Mouse (Mus musculus): Measurements from ENCODE around the gene Cyp2t4. TPM values are rescaled to one million over a fixed set of nuclear protein-coding genes. Genes with fewer than 3 reads are reported as not detected.

The Cyp2t4 gene
- polyA plus RNA-seq, 1 experiment from 2014 or later, result 0.24 TPM

DNA sequence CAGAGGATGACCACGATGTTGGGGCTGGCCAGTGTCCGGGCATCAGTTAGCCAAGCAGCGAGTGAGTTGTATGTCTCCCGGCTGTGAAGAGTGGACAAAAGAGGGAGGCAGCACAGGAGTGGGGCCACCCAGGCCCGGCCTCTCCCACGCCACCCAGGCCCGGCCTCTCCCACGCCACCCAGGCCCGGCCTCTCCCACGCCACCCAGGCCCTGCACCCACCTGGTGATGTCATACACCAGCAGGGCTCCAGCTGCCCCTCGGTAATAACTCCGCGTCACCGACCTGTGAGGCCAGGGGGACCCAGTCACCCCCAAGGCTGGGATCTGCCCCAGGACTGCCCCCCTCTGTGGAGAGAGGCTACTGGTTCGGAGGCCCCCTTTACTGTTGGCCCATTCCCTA, 21.0 kb downstream of the Cyp2t4 start:
- H3K4me2 ChIP-seq, result no peak overlapping the region
- WGBS, result 91% methylated on average over 15 of the region's 15 CpGs
- no peaks in the 10 kb centered on the region for H3K27me3 ChIP-seq
- H3K36me3 ChIP-seq, result peaks cover 33% of the 10 kb centered on the region
- no peak overlapping the region for H3K4me3 ChIP-seq
- H3K27ac ChIP-seq, result no peak overlapping the region
- H3K4me1 ChIP-seq, result peaks cover 11% of the 10 kb centered on the region
- no peak overlapping the region for H3K9ac ChIP-seq
- no peaks in the 10 kb centered on the region for H3K9me3 ChIP-seq
- no peak for ATAC-seq (ENCODE audit: borderline replicate concordance, extremely low read depth, low FRiP score, low TSS enrichment)

GRCm38 (mm10) chr7:27174896-27175295, 21.4 kb downstream of the Cyp2t4 start:
- H3K36me3 ChIP-seq, result peaks cover 33% of the 10 kb centered on the region
- WGBS, result 88% methylated on average over 7 of the region's 7 CpGs
- no peak for ATAC-seq (ENCODE audit: borderline replicate concordance, extremely low read depth, low FRiP score, low TSS enrichment)
- H3K4me2 ChIP-seq, result no peak overlapping the region
- H3K9me3 ChIP-seq, result no peaks in the 10 kb centered on the region
- no peak overlapping the region for H3K27ac ChIP-seq
- no peak overlapping the region for H3K4me3 ChIP-seq
- H3K27me3 ChIP-seq, result no peaks in the 10 kb centered on the region
- no peak overlapping the region for H3K9ac ChIP-seq
- H3K4me1 ChIP-seq, result peaks cover 15% of the 10 kb centered on the region

DNA sequence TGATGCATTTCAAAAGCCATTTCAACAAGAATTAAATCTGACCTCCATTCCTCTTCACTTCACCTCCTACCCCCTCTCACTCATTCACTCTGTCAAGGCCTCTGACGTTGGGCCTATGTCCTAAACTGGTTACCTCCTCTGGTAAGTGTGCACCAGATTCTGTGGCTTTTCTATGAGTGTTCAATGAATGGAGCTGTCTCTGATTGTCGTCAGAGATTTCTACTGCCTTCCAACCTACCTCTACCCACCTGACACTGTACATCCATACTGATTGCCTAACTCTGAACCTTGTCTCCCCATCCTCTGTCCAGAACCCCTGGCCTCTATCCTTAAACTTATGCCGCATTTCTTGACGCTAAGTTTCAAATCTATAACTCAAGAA, 24.4 kb downstream of the Cyp2t4 start:
- H3K27me3 ChIP-seq, result no peaks in the 10 kb centered on the region
- H3K4me2 ChIP-seq, result peak overlapping the region; percentile 60
- no peaks in the 10 kb centered on the region for H3K9me3 ChIP-seq
- H3K27ac ChIP-seq, result peak overlapping the region; percentile 98
- H3K36me3 ChIP-seq, result peaks cover 16% of the 10 kb centered on the region
- ATAC-seq (ENCODE audit: borderline replicate concordance, extremely low read depth, low FRiP score, low TSS enrichment), result no peak
- H3K9ac ChIP-seq, result peak overlapping the region; percentile 57
- H3K4me3 ChIP-seq, result peak overlapping the region; percentile 82
- peaks cover 25% of the 10 kb centered on the region for H3K4me1 ChIP-seq
- WGBS, result 12% methylated on average over 4 of the region's 4 CpGs

DNA sequence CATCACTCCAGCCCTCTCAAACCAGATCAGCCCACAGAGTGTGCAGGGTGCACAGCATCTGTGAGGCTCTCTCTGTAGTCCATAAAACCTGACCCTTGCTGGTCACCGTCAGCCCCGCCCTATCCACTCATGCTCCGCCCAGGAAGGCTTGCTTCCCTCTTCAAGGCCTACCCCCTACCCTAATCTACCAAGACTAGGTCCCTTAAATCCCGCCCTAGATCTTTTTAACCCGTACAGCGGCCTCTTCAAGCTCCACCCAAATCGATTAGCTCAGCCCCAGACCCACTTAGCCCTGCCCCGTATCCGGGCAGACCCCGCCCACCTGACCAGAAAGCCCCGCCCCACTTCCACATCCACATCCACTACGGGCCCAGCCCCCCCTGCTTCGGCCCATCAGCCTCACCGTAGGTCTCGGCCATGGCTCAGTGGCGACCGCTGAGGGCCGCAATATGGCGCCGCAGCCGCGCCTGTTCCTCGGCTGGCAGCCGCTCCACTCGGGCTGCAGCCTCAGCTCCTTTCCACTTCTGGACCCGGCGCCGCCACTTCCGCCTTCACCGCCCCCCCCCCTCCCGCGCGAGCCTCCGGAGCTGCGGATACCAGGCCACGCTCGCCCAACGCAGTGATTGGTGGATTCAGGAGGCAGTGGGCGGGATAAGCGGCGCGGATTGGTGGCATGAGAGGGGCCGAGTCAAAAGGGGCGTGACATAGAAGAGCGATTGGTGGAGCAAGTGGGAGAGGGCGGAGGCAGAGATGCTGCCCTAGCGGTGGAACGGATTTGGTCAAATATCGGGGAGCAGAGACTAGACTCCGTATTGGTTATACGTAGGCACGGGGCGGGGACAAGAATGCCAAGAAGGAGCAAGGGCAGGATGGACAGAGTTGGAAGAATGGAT, 25.1 kb downstream of the Cyp2t4 start, which contains the start of gene Rab4b:
TSS of gene Rab4b (minus strand) at position 573 of the 893 bp plus-strand sequence.
- Histone ChIP-seq H3K4me3 (peak within 1 kb of the TSS; percentile 82), H3K9me3 (no peaks in the 10 kb centered on the region), H3K27ac (peak within 1 kb of the TSS; percentile 98), H3K27me3 (no peaks in the 10 kb centered on the region), H3K4me1 (peaks cover 25% of the 10 kb centered on the region), H3K36me3 (peaks cover 18% of the 10 kb centered on the region), H3K4me2 (peak within 1 kb of the TSS; percentile 60), H3K9ac (peak within 1 kb of the TSS; percentile 57)
- peak; percentile 98 for ATAC-seq (ENCODE audit: borderline replicate concordance, extremely low read depth, low FRiP score, low TSS enrichment)
- under 1% methylated on average over 47 of the region's 53 CpGs for WGBS

- Histone ChIP-seq H3K4me2 (peak overlapping the region; percentile 58), H3K9me3 (no peaks in the 10 kb centered on the region), H3K27ac (peak overlapping the region; percentile 98), H3K9ac (0 out of 2 replicates have a peak overlapping the region, but pooled peaks have one; percentile 12), H3K4me3 (peak overlapping the region; percentile 82), H3K4me1 (peaks cover 25% of the 10 kb centered on the region), H3K36me3 (peaks cover 18% of the 10 kb centered on the region), H3K27me3 (no peaks in the 10 kb centered on the region)
- WGBS, result 33% methylated on average over 16 of the region's 16 CpGs
- ATAC-seq (ENCODE audit: borderline replicate concordance, extremely low read depth, low FRiP score, low TSS enrichment), result no peak
These were observed 25.9 kb downstream of the Cyp2t4 start for GRCm38 (mm10) chr7:27179217-27179918.

DNA sequence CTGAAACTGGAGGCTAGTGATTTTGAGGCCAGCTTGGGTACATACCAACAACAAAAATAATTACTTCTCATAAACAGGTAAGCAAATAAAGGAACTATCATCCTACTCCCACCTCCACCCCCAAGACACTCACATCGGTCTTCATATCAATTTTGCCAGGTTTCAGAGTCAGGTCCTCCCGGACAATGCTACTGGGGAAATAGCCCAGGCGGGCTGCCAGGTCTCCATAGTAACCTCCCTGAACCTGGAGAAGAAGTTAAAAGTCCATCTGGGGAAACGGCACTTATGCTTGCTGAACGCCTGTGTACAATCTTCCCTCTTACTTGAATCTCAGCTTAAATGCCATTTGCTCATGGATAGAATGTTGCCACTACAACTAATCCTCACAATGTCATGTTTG, 26.5 kb downstream of the Cyp2t4 start:
- 0 out of 2 replicates have a peak overlapping the region, but pooled peaks have one; percentile 0 for H3K9ac ChIP-seq
- peak overlapping the region; percentile 98 for H3K27ac ChIP-seq
- H3K36me3 ChIP-seq, result peaks cover 18% of the 10 kb centered on the region
- peaks cover 25% of the 10 kb centered on the region for H3K4me1 ChIP-seq
- H3K4me3 ChIP-seq, result peak overlapping the region; percentile 82
- 43% methylated on average over 5 of the region's 5 CpGs for WGBS
- H3K27me3 ChIP-seq, result no peaks in the 10 kb centered on the region
- no peak for ATAC-seq (ENCODE audit: borderline replicate concordance, extremely low read depth, low FRiP score, low TSS enrichment)
- no peaks in the 10 kb centered on the region for H3K9me3 ChIP-seq
- H3K4me2 ChIP-seq, result peak overlapping the region; percentile 58

DNA sequence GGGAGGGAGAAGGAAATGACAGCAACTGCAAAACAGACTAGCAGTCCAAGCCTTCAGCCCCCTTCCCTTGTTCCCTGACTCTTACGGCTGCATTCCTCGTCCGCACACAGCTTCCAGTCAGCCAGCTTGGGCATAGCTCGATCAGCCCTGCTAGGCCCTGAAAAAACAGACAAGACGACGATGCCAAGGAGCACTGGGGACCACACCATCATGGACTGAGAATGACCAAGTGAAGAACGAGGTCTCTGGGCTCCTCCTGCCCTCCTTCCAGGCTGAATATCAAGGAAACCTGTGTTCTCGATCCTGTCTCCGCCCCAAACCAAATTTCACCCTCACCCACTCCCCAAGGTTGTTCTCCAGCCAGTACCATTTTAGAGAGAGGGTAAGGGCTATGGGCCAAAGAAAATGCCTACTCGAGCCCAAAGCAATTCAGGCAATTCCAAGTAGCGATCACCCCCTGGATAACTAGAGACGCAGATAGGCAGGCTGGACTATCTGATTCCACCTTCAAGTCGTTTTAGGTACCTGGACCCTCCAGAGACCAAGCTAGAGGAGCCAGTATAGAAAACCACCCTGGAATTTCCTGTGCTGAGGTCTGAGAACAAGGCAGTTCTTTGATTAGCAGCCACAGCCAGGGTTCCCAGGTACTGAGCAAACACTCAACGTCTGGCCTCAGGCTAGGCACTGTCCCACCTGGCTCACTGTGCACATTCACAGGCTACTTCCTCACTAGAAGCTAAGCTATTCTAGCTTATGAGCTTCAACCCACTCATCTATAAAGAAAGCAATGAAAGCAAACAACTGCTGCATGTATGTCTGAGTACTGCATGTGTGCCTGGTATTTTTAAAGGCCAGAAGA, 27.6 kb downstream of the Cyp2t4 start, which contains the start of the genes Gm21983 and Mia:
TSS of gene Gm21983 (minus strand) at position 250 of the 859 bp plus-strand sequence.
TSS of gene Mia (minus strand) at position 321 of the 859 bp plus-strand sequence.
- H3K27ac ChIP-seq, result peak within 1 kb of the TSS; percentile 98
- peak within 1 kb of the TSS; percentile 58 for H3K4me2 ChIP-seq
- peak within 1 kb of the TSS; percentile 82 for H3K4me3 ChIP-seq
- H3K27me3 ChIP-seq, result no peaks in the 10 kb centered on the region
- H3K9ac ChIP-seq, result peak within 1 kb of the TSS; percentile 35
- 0 out of 2 replicates have a peak, but pooled peaks have one; percentile 5 for ATAC-seq (ENCODE audit: borderline replicate concordance, extremely low read depth, low FRiP score, low TSS enrichment)
- peaks cover 26% of the 10 kb centered on the region for H3K36me3 ChIP-seq
- 47% methylated on average over 14 of the region's 14 CpGs for WGBS
- H3K4me1 ChIP-seq, result peaks cover 25% of the 10 kb centered on the region
- H3K9me3 ChIP-seq, result no peaks in the 10 kb centered on the region

GRCm38 (mm10) chr7:27182498-27182897, 29.0 kb downstream of the Cyp2t4 start:
- Histone ChIP-seq H3K36me3 (peaks cover 40% of the 10 kb centered on the region), H3K4me1 (peaks cover 24% of the 10 kb centered on the region), H3K9ac (no peak overlapping the region), H3K27ac (peak overlapping the region; percentile 98), H3K27me3 (no peaks in the 10 kb centered on the region), H3K4me3 (no peak overlapping the region), H3K9me3 (no peaks in the 10 kb centered on the region), H3K4me2 (no peak overlapping the region)
- ATAC-seq (ENCODE audit: borderline replicate concordance, extremely low read depth, low FRiP score, low TSS enrichment), result no peak
- 57% methylated on average over 1 of the region's 1 CpGs for WGBS

GRCm38 (mm10) chr7:27184964-27185363, 31.4 kb downstream of the Cyp2t4 start:
- Histone ChIP-seq H3K4me1 (peaks cover 10% of the 10 kb centered on the region; the same call in 1 of the 2 replicates), H3K4me2 (no peak overlapping the region), H3K9me3 (no peaks in the 10 kb centered on the region), H3K36me3 (peaks cover 65% of the 10 kb centered on the region), H3K27ac (no peak overlapping the region), H3K27me3 (no peaks in the 10 kb centered on the region), H3K9ac (no peak overlapping the region), H3K4me3 (no peak overlapping the region)
- WGBS, result 68% methylated on average over 3 of the region's 3 CpGs
- ATAC-seq (ENCODE audit: borderline replicate concordance, extremely low read depth, low FRiP score, low TSS enrichment), result no peak

- Histone ChIP-seq H3K27ac (no peak overlapping the region), H3K4me3 (no peak overlapping the region), H3K9ac (no peak overlapping the region), H3K36me3 (peaks cover 75% of the 10 kb centered on the region), H3K4me1 (0 out of 2 replicates have a peak, but pooled peaks cover 1% of the 10 kb centered on the region), H3K27me3 (no peaks in the 10 kb centered on the region), H3K9me3 (no peaks in the 10 kb centered on the region), H3K4me2 (no peak overlapping the region)
- 91% methylated on average over 5 of the region's 5 CpGs for WGBS
- no peak for ATAC-seq (ENCODE audit: borderline replicate concordance, extremely low read depth, low FRiP score, low TSS enrichment)
These were observed 32.5 kb downstream of the Cyp2t4 start for GRCm38 (mm10) chr7:27185986-27186385.
